Mouse (Mus musculus): ENCODE measurements at regions not wholly inside any gene's neighbourhood (a gene's known extent, or its start where the extent isn't known, plus 50 kb on each side); places are given as distances from the start of the nearest gene placed in this dataset.
A peak's percentile ranks its signal among the peaks of the same experiment; 100 is the strongest.

GRCm38 (mm10) chr3:33498645-33499044 lies 301.0 kb upstream of the Ttc14 start:
- DNase-seq = no peak

DNA sequence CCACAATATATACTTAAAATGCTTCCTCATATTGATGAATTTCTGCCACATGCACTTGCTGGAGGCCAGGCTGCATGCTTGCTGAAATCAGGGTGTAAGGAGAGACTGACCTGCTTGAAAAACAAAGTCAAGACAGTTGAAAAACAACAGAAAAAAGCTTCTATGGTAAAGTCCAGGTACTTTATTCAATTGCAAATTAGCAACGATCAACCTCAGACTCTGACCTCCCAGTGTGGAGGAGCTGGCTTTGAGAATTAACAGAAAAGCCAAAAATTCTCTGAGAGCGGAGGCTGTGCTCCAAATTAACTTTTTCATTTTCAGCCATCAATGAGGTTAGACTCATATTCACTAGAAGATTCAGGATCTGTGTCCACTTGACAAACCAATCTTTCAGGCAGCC lies 291.4 kb upstream of the Ttc14 start:
- DNase-seq = no peak

DNA sequence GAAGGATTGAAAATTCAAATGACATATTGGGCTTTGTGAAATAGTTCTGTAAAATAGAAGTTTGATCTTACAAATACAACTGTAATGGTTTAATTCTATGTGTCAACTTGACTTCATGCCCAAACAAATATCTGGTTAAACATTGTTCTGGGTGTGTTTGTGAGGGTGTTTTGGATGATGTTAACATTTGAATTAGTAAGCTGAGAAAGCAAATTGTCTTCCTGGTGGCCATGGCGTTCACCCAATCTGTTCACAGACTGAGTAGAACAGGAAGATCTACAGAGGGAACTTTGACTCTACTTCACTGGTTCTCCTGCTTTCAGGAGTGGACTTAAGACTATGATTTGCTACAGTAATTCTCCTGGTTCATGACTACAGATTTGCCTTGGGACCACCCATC lies 255.5 kb upstream of the Ttc14 start:
- no peak for DNase-seq

DNA sequence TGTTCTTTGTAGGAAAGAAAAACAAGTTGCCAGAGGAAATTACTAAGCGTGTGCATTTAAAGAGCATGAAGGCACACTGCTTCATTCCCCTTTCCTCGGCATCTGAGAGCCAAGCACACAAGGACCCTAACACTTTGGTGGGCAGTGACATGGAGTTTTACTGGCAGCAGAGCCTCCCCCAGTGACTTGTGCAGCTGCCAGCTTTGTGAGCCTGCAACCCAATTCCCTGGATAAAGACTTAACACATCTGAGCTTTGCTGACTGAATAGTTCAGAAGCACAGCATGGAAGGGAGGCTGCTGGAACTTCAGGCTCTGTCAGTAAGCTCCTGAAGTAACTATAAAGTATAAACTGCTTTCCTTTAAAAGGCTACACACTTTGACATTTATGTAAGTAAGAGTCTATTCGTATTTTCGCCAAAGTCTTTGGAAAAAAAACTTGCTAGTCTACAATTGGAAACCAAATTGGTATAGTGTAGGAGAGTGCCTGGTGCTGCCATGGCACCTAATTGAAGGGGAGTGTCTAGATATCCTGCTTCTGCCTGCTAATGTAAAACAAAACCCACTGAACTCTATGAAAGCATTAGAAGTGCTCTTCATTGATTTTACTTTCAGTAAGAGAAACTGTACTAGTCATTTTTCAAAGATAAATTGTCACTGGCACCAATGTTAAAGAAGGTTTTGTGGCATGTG lies 236.8 kb upstream of the Ttc14 start:
- no peak for DNase-seq

DNA sequence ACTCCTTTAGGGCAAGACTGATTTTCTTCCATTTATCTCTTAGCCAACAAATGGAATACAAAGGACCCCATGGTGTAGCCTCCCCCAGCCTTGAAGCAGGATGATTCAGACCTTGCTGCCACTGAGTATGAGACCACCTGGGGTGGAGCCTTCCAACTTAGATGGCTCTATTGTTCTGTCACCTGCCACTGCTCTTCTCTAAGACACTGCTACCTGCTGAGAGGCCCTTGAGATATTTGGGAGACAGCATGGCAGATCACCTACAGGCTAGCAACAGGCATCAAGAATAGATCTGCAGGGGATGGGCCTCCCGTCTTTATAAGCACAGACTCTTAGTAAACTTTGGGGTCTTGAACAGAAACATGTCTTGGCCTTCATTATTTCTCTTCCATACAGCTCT lies 219.0 kb upstream of the Ttc14 start:
- DNase-seq = no peak

DNA sequence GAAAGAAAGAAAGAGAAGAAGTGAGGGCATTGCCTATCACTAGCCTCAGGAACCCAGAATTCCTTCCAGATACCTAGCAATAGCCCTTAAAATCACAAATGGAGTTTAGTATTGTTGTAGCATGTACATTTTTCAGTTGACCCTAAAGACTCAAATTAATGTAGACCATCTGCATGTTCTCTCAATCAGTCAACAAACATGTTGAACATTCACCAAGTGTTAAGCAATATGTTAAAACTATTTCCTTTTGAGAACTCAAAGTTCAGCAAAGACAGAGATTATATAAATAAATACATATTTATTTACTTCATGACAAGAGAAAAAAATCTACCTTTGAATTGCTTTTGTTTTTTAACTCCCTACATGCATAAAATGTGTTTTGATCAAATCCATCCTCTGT lies 185.4 kb upstream of the Ttc14 start:
- DNase-seq = no peak

- no peak for DNase-seq
These were observed 182.8 kb upstream of the Ttc14 start for GRCm38 (mm10) chr3:33616871-33617270.

DNA sequence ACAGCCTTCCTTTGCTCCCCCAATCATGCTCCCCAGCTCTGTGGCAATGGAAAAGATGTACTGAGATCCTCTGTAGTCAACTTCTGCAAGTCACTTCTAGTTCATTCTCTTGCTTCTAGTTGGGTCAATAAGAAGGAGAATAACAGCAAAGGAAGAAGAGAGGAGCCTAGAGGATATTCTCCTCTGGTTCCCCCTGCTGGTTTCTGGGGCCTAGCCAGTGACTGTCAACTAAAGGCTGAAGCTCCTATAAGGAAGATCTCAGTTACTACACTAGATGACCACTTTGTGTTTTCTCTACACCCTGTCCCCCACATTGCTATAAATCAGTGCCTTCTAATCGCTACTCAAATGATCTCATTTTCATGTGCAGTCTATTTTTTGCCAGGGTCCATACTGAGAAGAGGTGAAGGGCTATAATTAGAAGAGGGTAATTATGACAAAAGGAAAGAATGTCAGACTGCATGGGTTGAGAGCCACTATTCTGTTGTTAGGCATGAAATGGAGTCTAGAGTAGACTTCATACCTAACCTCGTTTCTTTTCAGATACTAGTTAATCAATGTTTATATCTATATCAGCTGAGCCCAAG lies 166.6 kb upstream of the Ttc14 start:
- DNase-seq = no peak

GRCm38 (mm10) chr3:33658597-33658996 lies 141.0 kb upstream of the Ttc14 start:
- DNase-seq = peak in 1 of 2 experiments; percentile 5
